Mouse (Mus musculus): ENCODE results near the gene Rhot2. TPM values are rescaled to one million over a fixed set of nuclear protein-coding genes. Genes with fewer than 3 reads are reported as not detected.
A peak's percentile ranks its signal among the peaks of the same experiment; 100 is the strongest.
"Not testable (repeated sequence)": the region's sequence is repeated elsewhere in the genome, so short reads cannot be mapped to it uniquely, and the experiment has no call there.

Gene Rhot2
- total RNA-seq, 2 experiments from 2014 or later = 17.0 to 18.0 TPM

DNA sequence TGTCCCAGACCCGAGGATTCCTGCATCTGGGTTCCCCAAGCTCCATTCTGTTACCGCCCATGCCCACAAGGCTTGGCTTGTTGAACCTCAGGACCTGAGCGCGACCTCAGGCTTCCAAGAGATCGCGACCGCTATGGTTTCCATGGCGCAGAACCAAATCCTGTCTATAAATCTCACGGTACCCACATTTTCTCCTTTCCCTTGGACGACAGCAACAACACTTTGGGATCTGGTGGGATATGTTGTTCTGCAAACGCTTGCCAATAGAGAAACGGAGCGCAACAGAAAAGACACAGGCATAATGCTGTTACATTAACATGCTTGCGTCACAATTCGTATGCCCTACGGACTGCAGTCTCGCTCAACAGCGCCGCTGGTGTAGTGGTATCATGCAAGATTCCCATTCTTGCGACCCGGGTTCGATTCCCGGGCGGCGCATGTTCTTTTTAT, 30.1 kb upstream of the Rhot2 start, which contains the start of gene Mettl26:
TSS of gene Mettl26 (plus strand) at position 354 of the 450 bp plus-strand sequence.
- peak; percentile 72 for ATAC-seq (replicated peaks; ENCODE audit: poor library complexity)

DNA sequence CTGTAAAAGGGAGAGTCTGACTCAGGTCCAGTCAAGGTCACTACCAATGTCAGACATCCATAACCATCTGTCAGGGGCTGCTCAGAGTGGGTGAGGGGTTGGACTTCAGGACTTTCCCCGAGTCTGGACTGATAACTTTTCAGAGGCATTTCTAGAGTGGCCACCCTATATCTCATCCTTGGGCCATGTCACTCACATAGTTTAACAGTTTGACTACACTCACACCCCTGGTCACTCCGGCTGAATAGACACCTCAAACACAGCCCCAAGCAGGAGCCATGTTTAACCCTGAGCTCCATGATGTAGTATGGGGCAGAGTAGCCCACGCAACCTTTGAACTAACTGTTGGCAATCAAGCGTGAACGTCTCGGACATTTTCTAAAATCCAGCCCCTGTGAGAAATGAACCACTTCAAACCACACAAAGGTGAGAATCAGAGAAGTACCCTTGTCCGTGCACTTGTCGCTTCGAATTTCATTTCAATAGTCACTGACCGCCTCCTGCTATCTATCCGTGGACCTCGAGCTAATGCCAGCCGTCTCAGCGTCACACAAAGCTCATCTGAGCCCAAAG, 29.6 kb upstream of the Rhot2 start:
- no peak for ATAC-seq (replicated peaks; ENCODE audit: poor library complexity)

DNA sequence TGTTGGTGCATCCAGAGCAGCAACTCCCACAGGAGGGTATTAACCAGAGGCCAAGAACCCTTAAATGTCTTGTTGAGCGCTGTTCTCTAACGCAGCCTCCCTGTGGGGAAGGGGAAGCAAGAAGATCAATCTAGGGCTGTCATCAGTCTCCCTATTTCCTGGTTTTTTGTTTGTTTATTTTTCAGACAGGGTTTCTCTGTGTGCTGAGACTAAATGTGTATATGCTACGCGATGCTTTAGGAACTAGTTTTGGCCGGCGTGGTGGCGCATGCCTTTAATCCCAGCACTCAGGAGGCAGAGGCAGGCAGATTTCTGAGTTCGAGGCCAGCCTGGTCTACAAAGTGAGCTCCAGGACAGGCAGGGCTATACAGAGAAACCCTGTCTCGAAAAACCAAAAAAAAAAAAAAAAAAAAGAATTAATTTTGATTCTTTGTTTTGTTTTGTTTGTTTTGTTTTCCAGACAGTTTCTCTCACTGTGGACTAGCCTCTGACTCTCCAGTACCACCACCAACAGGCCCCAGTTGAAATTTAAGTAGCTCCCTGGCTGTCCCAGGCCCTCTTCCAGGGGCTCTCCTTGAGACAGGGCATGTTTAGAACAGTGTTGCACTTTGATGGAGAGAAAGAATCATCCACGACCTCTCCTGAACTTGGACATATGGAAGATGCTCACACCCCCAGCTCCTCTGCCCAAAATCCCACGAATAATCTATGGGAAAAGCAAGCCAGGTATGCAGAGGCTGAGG, 28.9 kb upstream of the Rhot2 start:
- no peak for ATAC-seq (replicated peaks; ENCODE audit: poor library complexity)

DNA sequence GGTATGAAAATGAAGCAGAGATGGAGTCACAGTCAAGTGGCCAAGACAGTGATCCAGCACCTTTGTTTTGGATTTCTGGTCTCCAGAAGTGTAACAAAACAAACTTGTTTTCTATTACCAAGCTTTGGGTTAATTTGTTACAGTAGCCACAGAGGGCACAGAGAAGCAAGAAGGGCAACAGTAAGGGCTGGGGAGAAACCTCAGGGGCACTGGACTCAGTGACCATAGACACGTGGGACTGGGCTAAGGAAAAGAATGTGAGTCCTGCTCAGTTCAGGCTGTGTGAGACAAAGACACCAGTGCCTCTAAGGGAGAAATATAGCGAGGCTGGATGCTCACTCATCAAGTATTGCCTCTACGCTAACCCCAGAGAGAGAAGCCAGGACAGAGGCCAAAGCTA, 28.0 kb upstream of the Rhot2 start:
- ATAC-seq (replicated peaks; ENCODE audit: poor library complexity) = no peak

DNA sequence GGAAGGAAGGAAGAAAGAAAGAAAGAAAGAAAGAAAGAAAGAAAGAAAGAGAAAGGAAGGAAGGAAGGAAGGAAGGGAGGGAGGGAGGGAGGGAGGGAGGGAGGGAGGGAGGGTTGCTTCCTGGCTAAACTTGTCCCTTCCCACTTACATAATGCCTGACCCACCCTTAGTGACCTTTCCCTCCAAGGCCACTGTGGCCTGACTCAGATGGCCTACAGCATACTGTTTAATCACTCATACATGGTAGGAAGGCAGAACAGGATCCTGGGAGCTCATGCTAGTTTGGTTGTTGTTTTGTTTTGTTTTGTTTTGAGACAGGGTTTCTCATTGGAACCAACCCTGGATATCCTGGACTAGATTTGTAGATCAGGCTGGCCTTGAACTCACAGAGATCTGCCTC, 26.9 kb upstream of the Rhot2 start:
- not testable (repeated sequence) for ATAC-seq (replicated peaks; ENCODE audit: poor library complexity)

DNA sequence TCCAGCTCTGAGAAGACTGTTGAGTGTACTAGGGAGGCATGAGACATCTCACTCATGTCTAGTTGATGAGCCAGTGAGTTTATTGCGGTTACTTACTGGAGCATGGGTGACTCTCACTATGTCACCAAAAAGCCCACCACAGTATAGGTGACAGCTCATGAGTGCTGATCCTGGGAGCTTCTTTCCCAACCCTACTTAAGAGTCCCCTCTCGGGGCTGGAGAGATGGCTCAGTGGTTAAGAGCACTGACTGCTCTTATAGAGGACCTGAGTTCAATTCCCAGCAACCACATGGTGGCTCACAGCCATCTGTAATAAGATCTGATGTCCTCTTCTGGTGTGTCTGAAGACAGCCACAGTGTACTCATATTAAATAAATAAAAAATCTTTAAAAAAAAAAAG, 25.3 kb upstream of the Rhot2 start:
- ATAC-seq (replicated peaks; ENCODE audit: poor library complexity) = no peak

DNA sequence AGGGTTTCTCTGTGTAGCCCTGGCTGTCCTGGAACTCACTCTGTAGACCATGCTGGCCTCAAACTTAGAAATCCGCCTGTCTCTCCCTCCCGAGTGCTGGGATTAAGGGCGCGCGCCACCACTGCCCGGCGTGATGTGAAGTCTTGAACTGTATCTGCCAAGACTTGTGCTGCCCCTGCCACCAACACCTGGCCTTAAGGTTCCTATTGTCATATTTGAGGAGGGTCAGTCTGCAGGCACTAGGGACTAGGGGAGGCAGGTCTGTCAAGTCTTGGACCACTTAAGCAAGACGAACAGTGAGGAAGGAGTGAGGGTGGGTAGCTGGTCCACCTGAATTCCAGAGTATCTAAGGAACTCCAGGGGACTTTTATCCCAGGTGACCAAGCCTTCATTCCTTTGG, 24.8 kb upstream of the Rhot2 start:
- ATAC-seq (replicated peaks; ENCODE audit: poor library complexity) = no peak

DNA sequence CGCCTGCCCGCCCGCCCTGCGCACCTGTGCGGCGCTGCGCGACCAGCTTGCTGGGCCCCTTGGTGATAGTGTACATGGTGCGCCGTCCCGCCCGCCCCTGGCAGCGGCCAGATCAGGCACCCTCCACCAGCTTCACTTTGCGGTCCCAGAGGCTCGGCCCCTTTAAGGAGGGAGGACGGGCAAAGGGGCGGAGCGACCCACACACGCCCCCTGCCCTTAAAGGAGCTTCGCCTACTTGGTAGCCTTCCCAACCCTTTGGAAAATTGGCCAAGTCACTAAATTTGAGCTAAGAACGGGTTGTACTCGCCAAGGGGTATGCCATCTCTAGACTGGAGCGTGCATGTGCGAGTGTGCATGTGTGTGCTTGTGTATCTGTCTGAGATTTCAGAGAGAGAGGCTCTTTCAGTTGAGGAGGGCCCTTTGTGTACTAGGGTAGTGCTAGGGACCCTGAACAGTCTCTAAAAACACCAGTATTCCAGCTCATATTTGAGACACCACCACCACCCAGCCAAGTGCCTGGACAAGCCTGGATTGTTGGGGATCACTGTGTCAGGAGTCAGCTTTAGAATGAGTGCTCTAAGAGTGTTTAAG, 24.0 kb upstream of the Rhot2 start, which contains the start of gene Mcrip2:
TSS of gene Mcrip2 (minus strand) at position 164 of the 591 bp plus-strand sequence.
- peak; percentile 85 for ATAC-seq (replicated peaks; ENCODE audit: poor library complexity)

DNA sequence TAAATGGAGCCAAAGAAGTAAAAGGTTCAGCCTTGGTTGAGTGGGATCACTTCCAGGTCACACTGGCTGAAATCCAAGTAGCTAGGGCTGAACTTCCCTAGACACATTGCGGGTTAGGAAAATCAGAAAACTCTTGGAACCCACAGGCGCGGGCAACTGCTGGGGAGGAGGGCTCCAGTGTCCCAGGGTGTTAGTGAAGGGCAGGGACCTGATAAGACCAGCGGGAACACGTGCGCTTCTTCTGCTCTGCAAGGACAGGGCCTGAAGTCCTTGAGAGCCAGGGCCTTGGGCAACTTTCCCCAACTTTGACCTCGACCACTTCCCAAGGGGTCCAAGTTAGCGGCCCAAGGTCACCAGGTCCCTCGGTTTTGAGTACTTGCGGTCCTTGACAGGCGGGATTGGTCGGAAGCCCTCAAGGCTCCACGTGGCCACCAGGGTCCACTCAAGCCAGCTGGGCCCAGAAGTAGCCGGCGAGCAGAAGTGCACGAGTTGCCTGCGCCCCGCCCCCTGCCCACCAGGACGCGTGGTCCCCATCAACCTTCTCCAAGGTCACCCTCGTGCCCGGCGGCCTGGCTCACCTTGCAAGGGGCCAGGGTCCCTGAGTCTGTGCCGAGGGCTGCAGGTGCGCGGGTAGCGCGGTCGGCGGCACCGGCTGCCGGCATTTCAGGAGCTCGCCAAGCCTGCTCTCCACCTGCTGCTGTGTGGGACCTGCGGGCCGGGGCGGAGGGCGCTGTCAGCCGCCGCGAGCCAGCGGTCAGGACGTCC, 23.4 kb upstream of the Rhot2 start:
- ATAC-seq (replicated peaks; ENCODE audit: poor library complexity) = peak; percentile 46

DNA sequence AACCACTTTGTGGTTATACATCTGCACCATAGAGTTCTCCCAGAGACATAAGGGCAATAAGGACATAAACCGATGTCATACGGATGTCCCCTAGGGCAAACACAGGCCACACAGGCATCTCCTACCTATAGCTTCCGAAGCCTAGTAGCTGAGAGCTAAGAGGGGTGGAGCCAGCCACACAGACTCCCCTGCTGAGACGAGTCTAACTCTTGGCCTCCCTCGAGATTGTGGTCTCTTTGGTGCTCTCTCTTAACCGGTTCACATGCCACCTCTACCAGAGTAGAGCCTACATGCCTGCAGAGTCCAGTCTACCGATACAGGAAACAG, 22.8 kb upstream of the Rhot2 start:
- peak; percentile 66 for ATAC-seq (replicated peaks; ENCODE audit: poor library complexity)

DNA sequence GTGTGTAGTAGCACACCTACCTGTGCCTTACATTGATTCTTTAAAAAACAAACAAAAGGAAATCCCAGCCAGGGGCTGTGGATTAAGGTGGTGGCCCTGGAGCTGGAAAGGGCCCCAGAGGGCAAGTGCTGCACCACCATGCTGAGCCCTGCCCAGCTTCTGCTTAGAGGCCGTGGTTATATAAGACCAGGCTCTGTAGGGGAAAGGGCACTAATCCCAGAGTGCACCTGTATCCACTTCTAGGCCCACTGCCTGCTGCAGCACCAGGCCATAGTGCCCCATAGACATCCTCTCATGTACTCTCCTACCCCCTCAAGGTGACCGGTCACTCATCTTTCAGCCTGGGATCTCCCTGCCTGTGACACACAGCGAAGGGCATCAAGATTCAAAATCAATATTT, 21.5 kb upstream of the Rhot2 start:
- ATAC-seq (replicated peaks; ENCODE audit: poor library complexity) = no peak

DNA sequence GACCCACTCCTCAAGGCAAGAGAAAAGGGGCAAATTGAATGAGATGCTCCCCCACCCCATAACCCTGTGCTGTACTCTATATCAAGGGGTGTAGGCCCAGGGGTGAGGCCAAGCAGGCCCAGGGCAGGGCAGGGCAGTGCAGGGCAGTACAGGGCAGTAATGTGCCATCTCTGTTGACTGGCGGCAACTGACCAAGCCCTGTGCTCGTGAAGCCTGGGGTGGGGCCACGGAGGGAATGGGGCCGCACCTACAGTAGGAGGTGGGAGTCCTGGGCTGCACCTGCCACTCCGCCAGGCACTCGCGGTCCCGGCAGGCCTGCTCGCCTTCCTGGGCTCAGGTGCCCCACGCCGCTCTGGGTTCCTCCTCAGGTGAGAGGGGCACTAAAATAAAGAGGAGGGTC, 20.6 kb upstream of the Rhot2 start:
- no peak for ATAC-seq (replicated peaks; ENCODE audit: poor library complexity)

DNA sequence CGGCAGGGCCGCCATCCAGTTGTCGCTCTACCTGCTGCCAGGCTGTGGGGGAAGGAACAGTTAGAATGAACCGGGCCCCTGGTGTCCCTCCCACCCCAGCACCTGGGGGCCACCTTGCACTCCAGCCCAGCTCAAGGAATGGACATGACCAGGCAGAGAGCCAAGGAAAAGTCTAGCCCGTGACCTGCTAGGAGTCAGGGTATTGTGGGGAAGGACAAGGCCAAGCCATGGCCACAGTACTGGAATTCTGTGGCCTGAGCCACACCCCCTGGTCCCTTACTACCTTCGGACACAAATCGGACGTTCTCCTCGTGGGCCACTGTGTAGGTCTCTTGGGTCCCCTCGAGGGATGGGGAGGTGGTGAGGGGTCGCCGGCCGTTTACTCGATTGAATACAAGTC, 19.7 kb upstream of the Rhot2 start:
- no peak for ATAC-seq (replicated peaks; ENCODE audit: poor library complexity)

DNA sequence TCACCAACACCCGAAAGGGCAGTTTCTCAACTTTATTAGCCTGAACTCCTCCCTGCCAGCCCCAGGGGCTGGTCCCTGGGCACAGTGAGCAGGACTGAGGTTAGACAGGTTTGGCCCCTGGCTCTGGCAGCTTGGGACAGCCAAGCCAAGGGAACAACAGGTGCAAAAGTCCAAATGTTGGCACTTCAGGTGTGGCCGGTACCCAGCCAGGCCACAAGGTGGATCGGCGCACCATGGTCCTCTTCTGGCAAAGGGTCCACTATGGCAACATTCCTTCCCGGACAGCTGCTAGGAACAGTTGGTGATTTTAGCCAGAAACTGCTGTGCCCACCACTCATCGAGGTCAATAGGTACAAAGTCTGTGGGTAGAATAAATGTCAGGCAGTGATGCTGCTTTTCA, 19.0 kb upstream of the Rhot2 start:
- no peak for ATAC-seq (replicated peaks; ENCODE audit: poor library complexity)

DNA sequence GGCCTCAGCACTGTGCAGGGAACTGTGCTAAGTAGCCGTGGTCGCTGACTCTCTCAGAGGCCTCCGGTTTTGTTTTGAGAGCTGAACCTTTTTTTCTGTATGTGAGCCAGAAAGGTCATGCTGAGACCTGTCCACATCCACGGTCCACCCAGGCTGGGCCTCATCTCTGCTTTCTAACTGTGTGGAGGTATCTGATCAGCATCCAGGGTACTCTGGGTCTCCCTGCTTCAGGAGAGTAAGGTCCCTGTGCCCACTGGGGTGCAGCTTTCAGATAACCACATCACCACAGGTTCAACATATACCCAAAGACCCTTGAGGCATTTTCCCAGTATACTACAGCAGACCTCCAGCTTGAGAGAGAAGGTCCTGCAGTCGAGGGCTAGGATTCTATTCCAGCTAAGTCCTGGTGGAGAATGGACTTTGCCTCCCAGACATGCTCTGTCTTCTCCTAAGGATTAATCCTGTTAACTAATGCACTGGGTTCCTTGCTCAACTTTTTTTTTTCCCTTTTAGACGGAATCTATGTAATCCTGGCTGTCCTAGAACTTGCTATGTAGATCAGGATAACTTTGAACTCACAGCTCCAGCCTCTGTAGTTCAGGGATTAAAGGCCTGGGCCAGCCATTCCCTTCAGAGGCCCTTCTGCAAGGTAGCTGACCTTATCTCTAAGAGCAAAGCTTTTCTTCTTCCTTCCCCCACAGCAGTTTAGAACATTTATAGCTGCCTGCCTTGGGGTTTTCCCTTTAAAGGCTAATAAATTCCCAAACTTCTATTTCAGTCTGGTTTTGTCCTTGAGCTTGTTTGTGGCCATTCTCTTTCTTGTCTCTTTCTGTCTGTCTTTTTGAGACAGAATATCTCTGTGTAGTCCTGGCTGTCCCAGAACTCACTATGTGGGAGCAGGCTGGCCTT, 17.3 kb upstream of the Rhot2 start:
- no peak for ATAC-seq (replicated peaks; ENCODE audit: poor library complexity)

DNA sequence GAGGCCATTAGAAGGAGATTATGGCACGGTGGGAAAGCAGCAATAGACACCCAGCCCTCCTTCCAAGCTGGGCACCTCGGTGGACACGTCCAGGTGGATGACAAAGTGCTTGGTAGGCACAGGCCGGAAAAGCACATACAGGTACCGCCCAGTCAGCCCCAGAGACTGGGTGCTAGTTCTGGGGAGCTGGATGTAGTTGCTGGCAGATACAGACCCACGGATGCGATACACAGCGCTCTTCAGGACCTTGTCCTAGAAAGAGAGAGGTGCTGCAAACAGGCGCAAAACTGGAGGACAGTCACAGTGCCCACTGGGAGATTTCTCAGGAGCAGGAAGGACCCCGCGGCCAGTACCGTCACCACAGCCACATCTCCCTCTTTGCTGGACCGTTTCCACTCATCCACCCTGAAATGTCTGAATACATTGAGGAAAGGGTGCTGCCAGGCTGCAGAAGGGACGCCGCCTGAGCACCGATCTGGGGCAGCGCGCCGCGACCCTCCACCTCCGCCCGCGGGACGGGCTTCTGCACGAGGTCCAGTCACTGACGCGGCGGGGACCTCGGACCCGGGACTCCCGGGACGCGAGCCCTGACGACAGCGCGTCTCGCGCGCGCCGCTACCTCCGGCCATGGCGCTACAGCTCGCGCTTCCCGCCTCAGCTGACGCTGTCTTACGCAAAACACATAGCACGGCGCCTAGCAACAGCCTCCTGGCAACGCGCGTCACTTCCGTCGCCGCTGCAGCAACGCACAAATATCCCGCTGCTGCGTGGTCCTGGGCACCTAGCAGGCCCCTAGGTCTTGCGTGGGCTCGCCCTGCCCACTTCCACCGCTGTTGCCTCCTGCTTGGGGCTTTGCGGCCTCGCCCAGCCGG, 16.4 kb upstream of the Rhot2 start, which contains the start of gene Wdr90:
TSS of gene Wdr90 (minus strand) at position 670 of the 872 bp plus-strand sequence.
- ATAC-seq (replicated peaks; ENCODE audit: poor library complexity) = peak; percentile 96

DNA sequence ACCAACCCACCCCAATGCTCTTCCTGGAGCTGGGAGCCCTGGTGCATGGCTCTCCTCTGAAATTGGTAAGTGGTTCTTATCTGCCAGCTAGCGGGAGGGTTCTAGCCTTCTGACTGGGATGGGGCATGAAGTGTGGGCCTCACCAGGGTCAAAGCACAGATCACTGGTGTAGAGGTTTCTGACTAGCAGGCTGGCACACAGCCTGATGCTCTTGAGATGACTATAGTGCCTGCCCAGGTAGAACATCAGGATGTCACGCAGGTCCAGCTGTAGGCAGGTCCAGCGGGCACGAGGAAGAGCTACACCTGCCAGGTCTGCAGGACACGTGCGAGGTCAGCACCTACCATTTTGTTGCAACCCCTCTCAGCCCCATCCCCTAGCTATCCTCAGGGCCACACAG, 15.6 kb upstream of the Rhot2 start:
- ATAC-seq (replicated peaks; ENCODE audit: poor library complexity) = no peak

DNA sequence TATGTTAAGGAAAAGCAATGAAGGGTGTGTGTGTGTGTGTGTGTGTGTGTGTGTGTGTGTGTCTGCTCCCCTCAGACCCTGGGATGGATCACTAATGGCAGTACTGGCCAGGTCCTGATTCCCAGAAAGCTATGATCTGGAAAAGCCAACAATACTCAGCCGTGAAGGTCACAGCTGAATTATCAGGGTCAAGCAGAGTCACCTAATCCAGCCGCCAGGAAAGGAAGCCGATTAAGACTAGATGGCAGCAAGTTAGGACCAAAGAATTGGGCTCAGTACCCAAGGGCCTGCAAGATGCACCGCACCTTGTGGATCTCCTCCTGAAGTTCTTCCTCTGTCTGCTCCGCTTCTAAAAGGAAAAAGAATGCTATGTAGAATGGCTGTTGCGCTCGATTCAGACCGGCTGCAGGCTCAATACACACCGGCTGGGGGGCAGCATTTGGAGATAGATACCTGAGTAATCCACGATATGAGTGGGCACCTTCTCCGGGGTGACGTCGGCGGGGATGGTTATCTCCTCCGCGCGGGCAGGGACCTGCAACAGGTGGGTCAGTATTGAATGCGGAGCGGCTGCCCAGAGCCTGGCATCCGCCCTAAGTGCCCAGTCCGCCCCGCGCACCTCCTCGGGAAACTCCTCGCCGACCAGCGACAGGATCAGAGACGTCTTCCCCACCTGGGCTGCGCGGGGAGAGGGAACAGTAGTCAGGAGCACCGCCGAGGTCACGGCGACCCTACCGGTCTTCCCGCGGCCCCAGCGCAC, 835 bp downstream of the Rhot2 start:
- peak; percentile 8; the same call in 1 of the 2 replicates for ATAC-seq (replicated peaks; ENCODE audit: poor library complexity)

DNA sequence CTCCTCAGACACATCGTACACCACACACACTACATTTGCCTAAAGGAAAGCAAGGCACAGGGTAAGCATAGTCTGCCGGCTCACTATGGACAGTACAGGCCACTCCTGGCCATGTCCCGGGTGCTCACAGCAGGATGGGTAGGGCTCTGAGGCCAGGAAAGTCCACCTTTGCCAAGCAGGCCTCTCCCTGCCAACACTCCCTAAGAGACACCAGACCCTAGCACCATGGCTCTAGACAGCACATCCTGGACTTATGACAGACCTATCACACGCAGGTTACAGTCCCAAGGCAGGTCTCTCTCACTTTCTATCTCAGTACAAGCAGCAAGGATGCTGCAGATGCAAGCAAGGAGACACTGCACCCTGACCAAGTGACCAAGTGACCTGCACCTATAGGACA, 1.5 kb downstream of the Rhot2 start:
- no peak for ATAC-seq (replicated peaks; ENCODE audit: poor library complexity)
